Mouse (Mus musculus) stomach, postnatal 0 days (tissue): ENCODE measurements around the gene 4930558K02Rik.

Experiments
- CTCF ChIP-seq: IDR thresholded peaks from 2 replicates; pipeline ENCODE4 v1.5.1; 2016; ENCODE audit warnings: antibody characterized with exemption, low read depth, mild to moderate bottlenecking, moderate library complexity
- EP300 ChIP-seq: optimal IDR thresholded peaks from 2 replicates; pipeline ENCODE3; 2016; ENCODE audit warnings: antibody characterized with exemption

DNA sequence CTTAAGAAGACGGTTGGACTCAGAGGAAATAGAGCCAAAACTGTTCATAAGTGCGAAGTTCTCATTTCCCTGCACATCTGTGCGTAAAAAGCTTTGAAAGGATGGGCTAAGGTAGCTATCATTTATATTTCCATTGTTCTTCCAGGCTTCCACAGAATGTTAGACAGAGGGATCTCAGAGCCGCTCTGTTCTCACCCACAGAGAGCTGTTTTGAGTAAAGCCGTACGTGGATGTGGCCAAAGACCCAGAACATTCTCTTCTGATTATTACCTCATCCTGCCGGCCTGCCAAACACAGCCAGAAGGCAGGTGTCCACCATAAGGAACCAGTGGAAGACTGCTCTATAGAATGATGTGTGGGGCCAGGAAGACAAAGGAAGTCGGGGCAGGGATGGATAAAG lies 21.9 kb upstream of the 4930558K02Rik start:
- TF ChIP-seq EP300: no peak
- TF ChIP-seq CTCF: no peak
